Mouse (Mus musculus) gonadal fat pad, adult 2 months (tissue): ENCODE measurements around the gene Tln2. TPM values are rescaled to one million over a fixed set of nuclear protein-coding genes. Genes with fewer than 3 reads are reported as not detected.
A peak's percentile ranks its signal among the peaks of the same experiment; 100 is the strongest.

ENCODE experiments used
- DNase-seq: peaks from one replicate; pipeline ENCODE4 v3.0.0-alpha.2; 2012; ENCODE audit warnings: low read depth
- polyA plus RNA-seq: library from polyadenylated mRNA; depleted of rRNA; stranded (reverse); fragments of >200 nt; gene quantifications from 2 replicates; pipeline ENCODE4 v1.2.3, GENCODE M21; 2012

Gene Tln2
- polyA plus RNA-seq, 1 experiment = 36.0 TPM

- DNase-seq = no peak
Measured at GRCm38 (mm10) chr9:67546650-67547049, 12.9 kb downstream of the Tln2 start.

DNA sequence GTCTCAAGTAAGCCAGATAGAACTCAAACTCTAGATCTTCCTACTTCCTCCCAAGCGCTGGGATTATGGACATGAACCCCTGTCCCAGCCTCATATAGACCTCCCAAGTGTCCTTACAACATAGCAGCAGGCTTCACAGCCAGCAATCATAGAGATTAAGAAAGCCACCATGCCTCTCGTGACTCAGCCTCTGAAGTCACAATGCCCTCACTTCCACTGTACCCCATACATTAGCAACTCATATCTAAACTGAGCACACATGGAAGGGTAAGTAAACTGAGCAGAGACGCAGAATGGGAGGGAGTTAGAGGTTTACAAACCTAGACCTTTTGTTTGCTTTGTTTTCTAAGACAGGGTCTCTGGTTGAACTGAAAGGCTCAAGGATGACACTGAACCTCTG, 13.7 kb downstream of the Tln2 start:
- no peak for DNase-seq

DNA sequence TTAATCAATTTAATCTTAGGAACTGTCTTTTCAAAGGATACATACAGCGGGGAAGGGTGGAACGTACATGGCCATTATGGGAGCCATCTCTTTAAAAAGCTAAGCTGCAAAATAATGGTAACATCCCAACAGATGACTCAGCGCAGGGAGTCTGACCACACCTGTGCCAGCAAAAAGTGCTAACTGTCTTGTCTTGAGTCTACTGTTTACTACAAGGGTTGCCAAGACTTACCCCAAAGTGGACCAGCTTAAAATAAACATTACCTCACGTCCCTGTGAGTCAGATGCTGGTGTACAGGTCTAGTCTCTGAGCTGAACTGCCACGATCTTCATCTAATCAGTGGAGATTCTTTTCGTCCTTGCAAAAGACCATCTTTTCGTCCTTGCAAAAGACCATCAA, 14.7 kb downstream of the Tln2 start:
- DNase-seq = no peak

- DNase-seq = no peak
Measured at GRCm38 (mm10) chr9:67541948-67542347, 17.6 kb downstream of the Tln2 start.

GRCm38 (mm10) chr9:67539776-67540706, 19.5 kb downstream of the Tln2 start:
- no peak for DNase-seq

GRCm38 (mm10) chr9:67534420-67534819, 25.1 kb downstream of the Tln2 start:
- peak; percentile 98 for DNase-seq

- DNase-seq = no peak
Measured at GRCm38 (mm10) chr9:67533260-67533659, 26.2 kb downstream of the Tln2 start.

GRCm38 (mm10) chr9:67532631-67533030, 26.9 kb downstream of the Tln2 start:
- no peak for DNase-seq

DNA sequence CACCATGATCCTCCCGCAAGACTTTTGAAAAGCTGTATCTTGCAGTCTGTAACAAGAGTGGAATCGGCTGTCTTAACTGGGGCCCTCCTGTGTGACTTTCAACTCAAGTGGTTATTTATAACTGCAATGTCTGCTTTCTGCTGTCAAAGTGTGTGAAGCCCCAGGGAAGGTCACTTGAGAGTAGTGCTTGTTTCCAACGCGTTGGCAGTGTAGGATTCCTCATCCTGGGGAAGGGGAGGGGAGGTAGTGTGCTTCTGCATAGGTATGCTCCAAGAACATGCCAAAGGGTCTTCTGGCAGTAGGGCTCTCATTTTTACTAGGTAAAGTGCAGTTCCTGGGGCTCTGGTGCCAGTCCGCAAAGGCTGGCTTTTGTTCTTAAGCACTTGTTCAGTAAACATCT, 29.9 kb downstream of the Tln2 start:
- DNase-seq = no peak

- DNase-seq = no peak
Measured at GRCm38 (mm10) chr9:67527726-67528125, 31.8 kb downstream of the Tln2 start.

- no peak for DNase-seq
Measured at GRCm38 (mm10) chr9:67521736-67522135, 37.8 kb downstream of the Tln2 start.

GRCm38 (mm10) chr9:67509510-67509909, 50.0 kb downstream of the Tln2 start:
- no peak for DNase-seq

DNA sequence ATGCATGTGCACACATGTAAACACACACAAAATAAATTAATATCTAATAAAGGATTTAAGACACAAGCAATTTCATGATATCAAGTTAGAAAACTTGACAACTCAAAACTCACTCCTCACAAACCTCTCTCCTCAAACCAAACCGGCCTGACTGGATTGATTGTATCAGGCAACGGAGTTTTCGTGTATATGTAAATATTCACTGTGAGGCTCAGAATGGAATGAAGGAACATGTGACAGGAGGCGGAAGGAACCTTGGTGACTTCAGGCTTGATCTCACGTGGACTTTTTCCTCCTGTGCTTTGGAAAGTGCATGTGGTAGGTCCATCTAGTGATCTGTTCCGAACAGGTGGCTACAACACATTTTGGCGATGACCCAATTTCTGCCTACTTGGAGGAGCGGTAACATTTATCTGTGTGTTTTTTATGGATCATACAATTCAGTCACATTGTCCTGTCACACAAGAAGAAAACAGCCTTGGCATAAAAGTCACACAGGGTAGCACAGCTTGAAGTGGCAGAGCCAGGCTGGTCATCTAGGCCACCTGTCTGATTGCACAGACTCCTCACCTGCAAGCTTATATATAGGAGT, 54.7 kb downstream of the Tln2 start:
- DNase-seq = no peak

DNA sequence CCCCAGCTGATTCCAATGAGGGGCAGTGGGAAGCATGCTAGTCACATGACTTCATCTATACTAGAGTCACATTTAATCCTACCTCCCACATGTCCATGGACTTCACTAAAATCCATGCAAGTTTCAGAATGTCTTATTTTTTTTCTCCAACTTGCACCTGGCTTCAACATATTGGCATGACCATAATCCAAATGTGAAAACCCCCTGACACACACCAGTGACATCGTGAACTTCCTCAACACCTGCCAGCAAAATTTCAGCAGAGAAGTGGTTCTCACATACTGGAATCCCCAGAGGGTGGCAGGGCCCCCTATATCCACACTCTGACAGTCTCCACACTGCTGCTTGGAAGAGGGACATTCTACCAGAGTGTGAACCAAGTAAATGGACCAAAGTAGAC, 57.7 kb downstream of the Tln2 start:
- DNase-seq = no peak

DNA sequence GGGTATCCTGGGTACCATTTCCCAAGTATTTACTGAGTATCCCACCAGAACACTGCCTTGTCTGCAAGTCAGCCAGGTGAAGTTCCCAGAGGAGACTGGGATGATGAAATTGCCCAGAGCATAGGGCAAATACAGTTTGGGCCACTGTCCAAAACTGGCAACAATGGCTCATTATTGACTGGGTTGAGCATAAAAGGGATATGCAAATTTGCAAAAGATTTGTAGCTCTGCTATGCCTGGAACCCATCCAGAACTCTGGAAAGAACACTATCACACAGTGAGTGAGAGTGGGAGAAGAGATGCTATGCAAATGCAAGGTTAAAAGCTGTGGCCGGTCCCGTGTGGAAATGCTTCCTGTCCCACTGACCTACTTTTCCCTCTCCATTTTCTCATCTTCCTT, 63.1 kb downstream of the Tln2 start:
- no peak for DNase-seq

- DNase-seq = no peak
Measured at GRCm38 (mm10) chr9:67495350-67495749, 64.2 kb downstream of the Tln2 start.

GRCm38 (mm10) chr9:67493876-67494552, 65.5 kb downstream of the Tln2 start:
- no peak for DNase-seq

- no peak for DNase-seq
Measured at GRCm38 (mm10) chr9:67489370-67489769, 70.1 kb downstream of the Tln2 start.

GRCm38 (mm10) chr9:67486621-67487020, 72.9 kb downstream of the Tln2 start:
- no peak for DNase-seq

DNA sequence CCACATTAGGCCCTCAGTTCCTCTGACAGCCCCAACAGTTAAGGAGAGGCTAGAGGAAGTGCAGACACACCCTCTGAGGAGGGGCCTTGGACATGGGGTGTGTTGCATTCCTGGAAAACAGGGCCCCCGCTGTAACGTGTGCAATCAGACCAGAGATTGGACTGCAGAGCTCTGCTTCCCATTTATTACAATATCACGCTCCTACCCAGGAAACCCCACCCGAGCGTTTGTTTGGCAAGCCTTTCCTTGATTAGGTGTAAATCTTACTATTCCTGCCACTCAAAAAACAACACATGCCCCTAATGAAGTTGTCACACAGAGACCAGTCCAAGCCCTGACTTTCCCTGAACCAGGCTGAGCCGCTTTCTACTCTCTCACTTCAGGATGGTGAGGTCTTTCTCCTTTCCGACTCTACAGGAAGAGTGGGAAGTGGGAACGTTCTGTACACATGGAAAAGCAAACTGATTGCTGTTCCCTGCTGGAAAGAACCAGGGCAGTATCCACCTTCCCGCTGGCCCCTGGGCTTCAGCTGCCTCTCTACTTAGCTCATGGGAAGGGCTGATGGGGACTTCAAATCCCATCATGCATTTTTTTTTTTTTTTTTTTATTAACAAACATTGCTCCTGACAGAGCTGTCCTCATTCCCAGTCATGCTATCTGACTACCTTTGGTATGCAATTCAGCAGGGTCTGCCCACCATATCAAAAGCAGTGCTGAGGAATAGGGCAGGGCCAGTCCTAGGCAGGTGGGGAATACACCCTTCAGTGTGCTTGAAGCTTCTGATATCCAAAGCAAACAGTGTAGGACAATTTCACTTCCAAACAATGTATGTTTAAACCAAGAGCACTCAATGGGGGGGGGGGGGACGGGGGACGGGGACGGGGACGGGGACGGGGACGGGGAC, 74.1 kb downstream of the Tln2 start:
- DNase-seq = no peak

- no peak for DNase-seq
Measured at GRCm38 (mm10) chr9:67482277-67482676, 77.2 kb downstream of the Tln2 start.

DNA sequence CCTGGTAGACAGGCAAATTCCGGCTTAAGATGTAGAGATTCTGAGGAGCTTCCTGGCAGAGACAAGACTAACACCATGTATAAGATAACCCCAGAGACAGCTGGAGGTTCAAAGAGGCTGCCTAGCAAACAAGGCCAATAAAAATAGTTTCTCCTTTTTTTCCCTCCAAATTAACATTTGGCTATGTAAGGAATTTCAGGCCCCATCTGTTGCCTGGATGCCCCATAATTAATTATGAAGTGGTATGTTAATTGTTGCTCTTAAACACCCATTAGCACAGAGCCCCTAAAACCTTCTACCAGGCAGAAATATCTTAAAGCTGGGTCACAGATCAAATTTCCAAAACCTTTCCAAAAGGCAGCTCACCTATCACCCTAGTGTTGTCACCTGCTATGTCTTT, 77.7 kb downstream of the Tln2 start:
- DNase-seq = no peak
